Mouse (Mus musculus): ENCODE results near the gene Xylt1.
A peak's percentile ranks its signal among the peaks of the same experiment; 100 is the strongest.

Xylt1 gene

GRCm38 (mm10) chr7:117395511-117395910 lies 14.7 kb downstream of the Xylt1 start:
- DNase-seq: no peak

DNA sequence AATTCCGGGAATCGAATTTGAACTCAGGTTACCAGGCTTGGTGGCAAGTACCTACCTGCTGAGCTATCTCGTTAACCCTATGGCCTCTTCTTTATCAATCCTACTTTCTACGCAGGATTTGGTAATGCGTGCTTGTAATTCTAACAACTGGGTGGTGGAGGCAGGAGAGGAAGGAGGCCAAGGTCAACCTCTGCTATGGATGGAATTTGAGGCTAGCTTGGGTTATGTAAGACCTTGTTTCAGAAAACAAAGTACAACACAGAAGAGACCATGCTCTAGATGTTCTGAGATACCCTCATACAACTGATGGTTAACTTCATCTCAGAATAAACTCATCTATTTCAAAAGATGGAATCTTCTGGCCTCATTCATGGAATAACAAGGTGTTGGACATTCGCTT lies 17.1 kb downstream of the Xylt1 start:
- no peak for DNase-seq

GRCm38 (mm10) chr7:117399971-117400370 lies 19.2 kb downstream of the Xylt1 start:
- DNase-seq: no peak

DNA sequence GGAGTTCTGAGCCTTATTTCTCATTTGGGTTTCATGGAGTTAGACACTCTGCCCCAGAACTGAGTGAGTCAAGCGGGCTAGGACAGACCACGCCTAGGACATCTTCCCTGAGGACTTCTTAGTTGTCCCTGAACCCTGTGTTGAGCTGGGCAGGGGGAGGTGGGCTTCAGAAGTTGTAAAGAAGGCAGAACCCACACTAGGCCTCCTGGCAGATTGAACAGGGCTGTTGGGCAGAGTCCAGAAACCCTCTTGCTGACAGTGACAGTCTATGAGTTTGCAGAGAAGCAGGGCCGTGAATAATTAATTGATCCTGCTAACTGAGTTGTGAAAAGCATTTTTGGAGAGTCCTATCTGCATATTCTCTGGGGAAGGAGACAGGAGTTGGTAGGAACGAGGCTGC lies 20.8 kb downstream of the Xylt1 start:
- DNase-seq: no peak

DNA sequence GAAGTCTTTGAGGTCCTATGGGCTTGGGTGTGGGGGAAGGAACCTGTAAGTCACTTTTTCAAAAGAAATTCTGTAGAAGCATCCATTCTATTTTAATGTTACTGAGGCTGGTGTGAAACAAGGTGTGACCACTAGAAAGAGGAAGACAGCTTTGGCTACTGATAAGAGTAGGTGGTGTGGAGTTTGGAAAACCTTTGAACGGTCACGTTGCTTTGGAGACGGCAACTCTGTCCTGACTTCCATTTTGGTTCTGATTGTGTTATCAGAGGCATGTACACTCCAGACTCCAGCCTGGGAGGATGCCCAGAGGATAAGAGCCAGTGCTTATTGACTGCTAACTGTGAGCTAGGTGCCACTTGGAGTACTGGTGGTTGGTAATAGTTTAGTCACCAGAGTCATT lies 25.6 kb downstream of the Xylt1 start:
- DNase-seq: no peak

DNA sequence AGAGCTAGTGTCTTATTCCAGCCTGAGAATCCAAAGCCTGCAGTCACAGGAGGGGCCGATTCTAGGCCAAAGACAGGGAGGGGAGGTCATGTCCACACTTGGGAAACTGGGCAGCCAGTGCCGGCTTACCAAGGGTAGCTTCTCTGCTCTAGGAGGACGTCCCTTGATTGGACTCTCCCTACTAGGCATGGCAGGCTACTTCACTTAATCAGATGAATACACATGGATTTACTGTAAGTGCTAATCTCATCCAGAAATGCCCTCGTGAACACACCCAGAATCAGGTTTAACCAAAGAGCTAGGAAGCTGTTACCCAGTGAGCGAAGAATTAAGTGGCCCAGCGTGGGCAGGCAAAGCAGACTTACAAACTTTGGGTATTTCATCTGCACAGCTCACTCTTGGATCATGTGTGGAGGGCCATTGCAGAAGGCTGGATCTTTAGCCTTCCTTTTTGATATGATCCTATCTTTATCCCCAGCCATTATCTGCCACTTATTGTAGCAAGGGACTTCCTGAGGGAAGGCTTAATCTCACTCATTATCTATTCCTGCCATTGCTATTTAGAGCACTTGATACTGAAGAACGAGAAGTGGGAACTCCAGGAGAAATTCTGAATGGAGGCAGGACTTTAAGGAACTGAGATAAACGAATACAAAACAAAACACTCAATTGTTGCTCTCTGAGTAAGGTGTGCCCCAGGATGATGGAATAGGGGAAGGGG lies 28.6 kb downstream of the Xylt1 start:
- no peak for DNase-seq

- no peak for DNase-seq
These were observed 31.1 kb downstream of the Xylt1 start for GRCm38 (mm10) chr7:117411874-117412273.

DNA sequence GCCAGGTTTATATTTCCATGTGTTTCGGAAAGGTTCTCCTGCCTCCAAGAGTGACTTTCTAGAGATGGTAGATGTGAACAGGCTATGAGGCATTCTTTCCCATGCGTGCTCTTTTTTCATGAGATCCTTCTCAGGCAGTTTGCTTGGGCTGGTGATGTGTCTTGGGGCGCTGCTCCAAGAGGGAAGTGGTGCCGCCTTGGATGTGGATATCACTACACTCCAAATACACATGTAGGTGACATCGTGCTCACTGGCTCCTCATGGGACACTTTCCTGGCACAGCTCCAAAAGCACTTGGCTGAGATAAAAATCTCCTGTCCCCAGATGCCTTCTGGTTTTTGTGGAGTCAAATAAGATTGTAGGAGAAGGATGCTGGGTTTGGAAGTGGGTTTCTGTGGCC lies 31.6 kb downstream of the Xylt1 start:
- DNase-seq: no peak

DNA sequence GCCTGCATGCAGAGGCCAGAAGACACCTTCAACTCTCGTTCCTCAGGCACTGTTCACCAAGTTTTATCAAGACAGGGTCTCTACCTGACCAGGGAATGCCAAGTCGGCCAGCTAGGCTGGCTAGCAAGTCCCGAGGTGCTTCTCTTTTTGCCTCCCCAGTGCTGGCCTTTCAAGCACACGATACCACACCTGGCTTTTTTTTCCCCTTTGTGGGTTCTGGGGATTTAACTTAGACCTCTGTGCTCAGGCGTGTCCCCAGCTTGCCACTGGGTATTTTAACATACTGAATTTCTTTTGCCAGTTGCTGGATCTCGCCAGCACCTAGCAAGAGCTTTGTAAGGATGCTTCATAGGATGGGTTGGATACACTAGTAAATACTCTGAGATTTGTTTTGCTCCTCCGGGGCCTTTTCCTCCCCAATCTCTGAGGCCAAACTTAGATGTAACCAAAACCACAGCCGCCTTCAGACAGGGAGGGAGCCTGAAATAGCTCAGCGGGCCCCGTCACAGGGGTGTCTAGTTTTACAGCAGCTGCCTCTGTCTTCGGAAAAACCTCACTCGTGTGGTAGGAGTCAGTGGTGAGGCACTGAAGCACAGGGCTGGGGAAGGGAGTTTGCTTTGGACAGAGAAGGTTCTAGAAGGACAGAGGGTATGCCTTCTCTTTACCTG lies 33.7 kb downstream of the Xylt1 start:
- DNase-seq: no peak

DNA sequence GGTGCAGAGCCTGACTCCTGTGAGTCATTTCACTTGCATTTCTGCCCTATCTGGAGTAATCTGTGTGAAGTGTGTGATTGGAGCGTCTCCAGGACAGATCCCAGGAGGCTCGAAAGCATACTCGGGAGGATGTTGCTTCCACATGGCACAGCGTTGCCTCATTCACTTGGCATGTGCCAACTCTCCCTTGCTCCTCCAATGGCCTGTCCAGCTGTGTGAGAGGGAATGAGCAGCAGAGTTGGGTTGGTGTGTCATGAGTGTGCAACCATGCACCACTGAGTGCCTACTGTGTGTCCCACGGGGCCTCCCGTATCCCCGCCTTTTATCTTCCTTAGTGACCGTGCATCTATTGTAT lies 34.2 kb downstream of the Xylt1 start:
- no peak for DNase-seq

DNA sequence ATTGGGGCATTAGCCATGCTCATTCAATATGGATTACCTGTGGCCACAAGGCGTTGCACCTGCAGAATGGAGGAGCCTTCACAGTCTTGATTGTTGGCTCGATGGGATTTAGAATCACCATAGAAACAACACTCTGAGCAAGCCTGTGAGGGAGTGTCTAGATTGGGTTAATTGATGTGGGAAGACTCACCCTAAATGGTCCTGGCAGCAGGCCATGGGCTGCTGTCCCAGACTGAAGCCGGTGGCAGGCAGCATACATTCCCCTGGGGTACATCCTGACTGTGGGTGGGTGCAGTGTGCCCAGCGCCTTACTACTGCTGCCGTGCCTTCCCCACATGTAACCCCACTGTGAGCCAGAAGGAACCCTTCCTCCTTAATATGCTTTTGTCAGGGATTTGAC lies 38.3 kb downstream of the Xylt1 start:
- DNase-seq: no peak

DNA sequence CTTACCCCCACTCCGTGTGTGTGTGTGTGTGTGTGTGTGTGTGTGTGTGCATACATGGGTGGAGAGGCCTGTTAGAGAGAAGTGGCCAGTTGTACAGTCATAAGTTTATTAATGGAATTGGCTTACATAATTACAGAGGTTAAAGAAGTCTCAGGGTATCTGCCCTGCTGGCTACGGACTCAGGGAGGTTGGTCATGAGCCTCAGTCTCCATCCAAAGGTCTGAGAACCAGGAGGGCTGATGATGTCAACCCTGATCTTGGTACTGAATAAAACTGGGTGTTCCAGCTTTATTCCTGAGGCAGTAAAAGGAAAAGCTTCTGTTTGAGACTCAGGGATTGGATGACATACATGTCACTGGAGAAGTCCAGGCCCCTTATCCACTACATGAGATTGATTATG lies 39.1 kb downstream of the Xylt1 start:
- no peak for DNase-seq

GRCm38 (mm10) chr7:117420301-117420700 lies 39.5 kb downstream of the Xylt1 start:
- DNase-seq: no peak

DNA sequence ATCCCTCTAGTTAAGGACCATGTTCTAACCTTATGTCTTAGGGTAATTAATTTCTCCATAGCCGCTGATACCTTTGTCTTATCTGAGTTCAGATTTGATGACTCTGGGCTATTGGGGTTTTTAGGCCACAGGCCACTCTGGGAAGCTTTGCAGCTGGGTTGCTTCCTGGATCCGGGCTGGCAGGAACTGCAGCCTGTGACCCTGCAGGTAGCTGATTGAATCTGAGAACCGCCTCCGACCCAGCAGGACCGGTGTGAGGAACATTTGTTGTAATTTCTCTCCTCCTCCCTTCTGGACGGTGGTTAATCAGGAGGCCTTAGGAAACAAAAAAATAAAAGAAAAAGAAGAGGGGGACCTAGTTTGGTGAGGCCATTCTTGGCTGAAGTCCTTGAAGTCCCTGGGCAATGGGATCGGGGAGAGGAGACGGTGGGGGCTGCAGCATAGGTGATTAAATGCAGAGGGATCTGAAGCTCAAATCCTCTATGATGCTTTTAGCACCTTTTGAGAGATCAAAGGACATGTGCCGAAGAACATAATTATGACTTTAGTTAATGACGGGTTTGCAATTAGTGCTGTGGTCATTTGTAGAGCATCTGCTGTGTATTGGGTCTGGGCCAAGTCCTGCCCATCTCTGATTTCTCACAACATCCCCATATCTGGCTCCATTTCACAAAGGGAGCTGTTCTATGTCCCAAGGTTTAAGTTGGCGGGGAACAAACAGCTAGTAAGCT lies 40.2 kb downstream of the Xylt1 start:
- DNase-seq: no peak

GRCm38 (mm10) chr7:117424841-117425240 lies 44.1 kb downstream of the Xylt1 start:
- DNase-seq: no peak

GRCm38 (mm10) chr7:117426366-117426765 lies 45.6 kb downstream of the Xylt1 start:
- no peak for DNase-seq

GRCm38 (mm10) chr7:117428690-117429224 lies 48.0 kb downstream of the Xylt1 start:
- DNase-seq: no peak

DNA sequence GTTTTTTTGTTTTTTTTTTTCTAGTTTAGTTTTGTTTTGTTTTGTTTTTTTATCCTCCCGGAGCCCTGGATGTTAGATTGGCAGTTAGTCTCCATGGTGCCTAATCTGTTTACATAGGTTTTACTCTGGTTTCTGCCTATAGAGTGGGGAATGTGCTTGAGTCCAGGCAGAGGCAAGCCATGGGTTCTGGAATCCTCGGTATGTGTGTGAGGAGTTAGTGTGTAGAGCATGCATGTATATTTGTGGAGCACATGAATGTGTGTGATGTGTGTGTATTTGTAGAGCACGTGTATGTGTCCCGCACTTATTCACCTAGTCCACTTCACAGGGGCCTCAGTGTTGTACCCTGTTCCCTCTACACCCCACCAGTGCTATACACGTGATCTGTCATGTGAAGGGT lies 48.7 kb downstream of the Xylt1 start:
- no peak for DNase-seq

DNA sequence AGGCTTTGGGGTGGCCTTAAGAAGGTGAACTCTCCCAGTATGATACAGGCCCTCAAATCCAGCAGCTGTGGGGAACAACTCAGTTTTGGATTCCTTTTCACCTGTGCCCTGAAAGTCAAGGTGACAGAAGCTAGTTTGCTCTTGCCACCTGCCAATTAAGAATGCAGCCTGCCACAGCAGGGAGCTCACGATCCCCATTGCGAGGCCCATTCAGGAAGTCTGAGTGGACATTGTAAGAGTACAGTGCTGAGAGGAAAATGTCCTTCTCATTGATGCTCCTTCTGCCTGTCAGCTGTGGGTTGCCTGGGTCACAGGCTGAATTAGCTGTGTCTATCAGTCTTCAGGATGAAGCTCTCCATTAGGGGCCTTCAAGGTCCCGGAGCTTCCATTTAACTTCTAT lies 49.1 kb downstream of the Xylt1 start:
- no peak for DNase-seq

DNA sequence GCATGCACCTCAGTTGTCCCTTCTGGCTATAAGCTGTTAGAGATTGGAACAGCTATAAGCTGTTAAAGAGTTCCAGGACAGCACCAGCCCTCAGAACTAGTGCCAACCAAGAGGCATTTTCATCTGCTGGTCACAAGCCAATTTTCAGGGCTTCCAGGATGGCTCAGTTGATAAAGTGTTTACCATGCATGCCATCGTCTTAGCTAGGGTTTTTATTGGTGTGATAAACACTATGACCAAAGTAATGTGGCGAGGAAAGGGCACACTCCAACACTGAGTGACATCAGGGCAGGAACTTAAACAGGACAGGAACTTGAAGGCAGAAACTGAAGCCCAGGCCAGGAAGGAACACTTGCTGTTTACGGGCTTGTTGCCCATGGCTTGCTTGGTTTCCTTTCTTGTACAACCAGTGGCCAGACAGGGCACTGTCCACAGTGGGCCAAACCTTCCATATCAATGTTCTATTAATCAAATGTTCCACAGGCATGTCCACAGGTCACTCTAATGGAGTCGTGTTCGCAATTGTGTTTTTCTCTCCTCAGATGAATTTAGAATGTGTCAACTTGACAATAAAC lies 49.7 kb downstream of the Xylt1 start:
- no peak for DNase-seq

DNA sequence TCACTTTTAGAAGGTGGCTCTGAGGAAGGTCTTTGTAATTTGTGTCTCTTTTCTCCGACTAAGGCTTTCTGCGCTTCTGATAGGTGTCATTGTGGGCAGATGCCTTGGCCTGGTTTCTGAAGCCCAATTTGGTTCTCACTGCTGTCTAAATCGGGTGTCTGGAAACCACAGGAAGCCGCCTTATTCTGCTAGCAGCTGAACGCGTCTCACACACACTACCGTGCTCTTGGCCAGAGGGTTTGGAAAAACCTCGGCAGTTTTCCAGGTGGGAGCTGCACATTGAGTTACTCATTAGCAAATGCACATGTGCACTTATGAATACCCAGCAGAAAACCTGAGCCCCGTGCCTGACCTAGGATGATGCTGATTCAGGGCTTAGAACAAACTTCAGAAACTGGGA lies 52.9 kb downstream of the Xylt1 start:
- DNase-seq: no peak

DNA sequence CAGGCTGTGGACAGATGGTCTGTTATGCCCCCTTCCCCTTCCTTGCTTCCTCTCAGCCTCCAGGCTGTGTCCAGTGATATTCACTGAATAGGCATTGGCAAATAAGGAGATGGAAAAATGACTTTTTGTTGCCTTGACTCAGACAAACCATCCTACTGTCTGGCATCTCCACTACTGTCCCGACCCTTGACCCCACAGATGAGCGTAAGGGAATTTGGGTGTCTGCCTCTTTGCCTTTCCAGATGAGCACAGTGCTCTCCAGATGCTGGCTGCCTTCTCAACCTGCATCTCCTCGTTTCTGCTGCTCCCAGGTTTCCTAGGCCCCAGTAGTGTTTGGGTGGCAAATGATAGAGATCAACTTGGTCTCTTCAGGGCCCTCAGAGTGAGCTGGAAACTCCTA lies 54.3 kb downstream of the Xylt1 start:
- no peak for DNase-seq

- peak; percentile 23 for DNase-seq
These were observed 55.1 kb downstream of the Xylt1 start for GRCm38 (mm10) chr7:117435730-117436441.

Data from cerebellum, adult 9-10 months (tissue).